Mouse (Mus musculus) lung, postnatal 0 days (tissue): Measurements from ENCODE around the gene Dcp1a. TPM values are rescaled to one million over a fixed set of nuclear protein-coding genes. Genes with fewer than 3 reads are reported as not detected.

ENCODE experiments used
- ATAC-seq: fragments of 200-750 bp; cut with Nextera tagmentation; 2 replicates; pipeline ENCODE4 v1.8.0; 2017; ENCODE audit warnings: moderate library complexity
- DNase-seq: peaks from one replicate; pipeline ENCODE4 v3.0.0-alpha.2; 2016; ENCODE audit warnings: low spot score
- H3K27ac ChIP-seq: fragments of 300-500 bp; sonication (generic); 2 replicates; pipeline ENCODE4 v1.5.1; 2014; ENCODE audit warnings: antibody characterized with exemption, mild to moderate bottlenecking, low read length, mixed read lengths
- H3K27me3 ChIP-seq: fragments of 300-500 bp; sonication (generic); replicated peaks from 2 replicates; pipeline ENCODE4 v1.6.1; 2014; ENCODE audit warnings: low read length, mixed read lengths; ENCODE audit not compliant: insufficient read depth
- H3K36me3 ChIP-seq: fragments of 300-500 bp; sonication (generic); 2 replicates; pipeline ENCODE4 v1.6.1; 2014; ENCODE audit warnings: low read length, mixed read lengths; ENCODE audit not compliant: insufficient read depth
- H3K4me1 ChIP-seq: fragments of 300-500 bp; sonication (generic); 2 replicates; pipeline ENCODE4 v1.6.1; 2014; ENCODE audit warnings: antibody characterized with exemption, low read depth, low read length, mixed read lengths; ENCODE audit not compliant: insufficient read depth
- H3K4me2 ChIP-seq: fragments of 300-500 bp; sonication (generic); replicated peaks from 2 replicates; pipeline ENCODE4 v1.6.1; 2014; ENCODE audit warnings: low read depth, mild to moderate bottlenecking, low read length, moderate library complexity, mixed read lengths
- H3K4me3 ChIP-seq: fragments of 300-500 bp; sonication (generic); 2 replicates; pipeline ENCODE4 v1.5.1; 2014; ENCODE audit warnings: low read depth, low read length
- H3K9ac ChIP-seq: fragments of 300-500 bp; sonication (generic); replicated peaks from 2 replicates; pipeline ENCODE4 v1.6.1; 2014; ENCODE audit warnings: low read depth, mild to moderate bottlenecking
- H3K9me3 ChIP-seq: fragments of 300-500 bp; sonication (generic); 2 replicates; pipeline ENCODE4 v1.6.1; 2016; ENCODE audit warnings: low read length, mixed read lengths
- CTCF ChIP-seq: IDR thresholded peaks from 2 replicates; pipeline ENCODE4 v1.5.1; 2016; ENCODE audit warnings: antibody characterized with exemption, mild to moderate bottlenecking
- EP300 ChIP-seq: IDR thresholded peaks from 2 replicates; pipeline ENCODE4 v1.6.1; 2016; ENCODE audit warnings: antibody characterized with exemption, mild to moderate bottlenecking, control low read depth
- WGBS: fragments of 180-500 bp; shearing (Covaris S2); extraction: QIAGEN DNeasy Blood & Tissue Kit; methylation state at CpG from one replicate; pipeline ENCODE4 v1.1.7; 2014; 5-methylcytosine and 5-hydroxymethylcytosine counted together
- polyA plus RNA-seq: library from polyadenylated mRNA; unstranded; fragments of >200 nt; fragmentation: Nextera tagmentation; extraction: Ambion mirVana; gene quantifications from 2 replicates; pipeline ENCODE4 v1.2.1, GENCODE M21; 2015

Gene Dcp1a
- polyA plus RNA-seq, 1 experiment from 2014 or later = 8.8 TPM

DNA sequence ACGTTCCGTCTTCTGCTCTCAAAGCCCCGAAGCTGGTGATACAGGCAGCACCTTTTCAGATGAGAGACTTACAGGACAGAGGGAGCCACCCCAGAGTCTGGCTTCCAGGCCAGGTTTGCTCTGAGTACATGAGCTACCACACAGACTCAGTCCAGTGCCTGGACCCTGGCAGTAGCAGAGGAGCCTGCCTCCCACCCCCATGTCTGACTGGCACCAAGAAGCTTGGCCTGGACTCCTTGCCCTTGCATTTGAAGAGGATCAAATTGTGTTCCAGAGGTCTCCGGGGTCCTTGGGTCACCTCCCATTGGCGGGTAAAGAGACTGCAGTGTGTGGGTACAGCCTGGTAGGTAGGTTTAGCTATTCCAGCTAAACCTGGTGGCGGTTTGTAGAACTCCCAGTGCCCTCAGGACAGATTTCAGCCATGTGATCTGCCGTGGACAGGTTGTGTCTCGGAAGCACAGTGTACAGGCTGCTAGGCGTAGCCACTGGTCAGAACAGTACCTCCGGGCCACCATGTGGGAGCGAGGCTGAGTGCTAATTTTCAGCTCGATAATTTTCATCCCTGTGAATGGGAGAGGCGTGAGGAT is 81.6 kb downstream of the Dcp1a start:
- Histone ChIP-seq H3K27ac (no peak overlapping the region), H3K27me3 (no peaks in the 10 kb centered on the region), H3K4me1 (no peaks in the 10 kb centered on the region), H3K9me3 (no peaks in the 10 kb centered on the region), H3K36me3 (peaks cover 19% of the 10 kb centered on the region; the same call in 1 of the 2 replicates), H3K4me2 (no peak overlapping the region), H3K4me3 (no peak overlapping the region), H3K9ac (no peak overlapping the region)
- 90% methylated on average over 13 of the region's 13 CpGs for WGBS
- ATAC-seq (no peak), DNase-seq (no peak)
- TF ChIP-seq EP300 = no peak
- no peak for TF ChIP-seq CTCF

DNA sequence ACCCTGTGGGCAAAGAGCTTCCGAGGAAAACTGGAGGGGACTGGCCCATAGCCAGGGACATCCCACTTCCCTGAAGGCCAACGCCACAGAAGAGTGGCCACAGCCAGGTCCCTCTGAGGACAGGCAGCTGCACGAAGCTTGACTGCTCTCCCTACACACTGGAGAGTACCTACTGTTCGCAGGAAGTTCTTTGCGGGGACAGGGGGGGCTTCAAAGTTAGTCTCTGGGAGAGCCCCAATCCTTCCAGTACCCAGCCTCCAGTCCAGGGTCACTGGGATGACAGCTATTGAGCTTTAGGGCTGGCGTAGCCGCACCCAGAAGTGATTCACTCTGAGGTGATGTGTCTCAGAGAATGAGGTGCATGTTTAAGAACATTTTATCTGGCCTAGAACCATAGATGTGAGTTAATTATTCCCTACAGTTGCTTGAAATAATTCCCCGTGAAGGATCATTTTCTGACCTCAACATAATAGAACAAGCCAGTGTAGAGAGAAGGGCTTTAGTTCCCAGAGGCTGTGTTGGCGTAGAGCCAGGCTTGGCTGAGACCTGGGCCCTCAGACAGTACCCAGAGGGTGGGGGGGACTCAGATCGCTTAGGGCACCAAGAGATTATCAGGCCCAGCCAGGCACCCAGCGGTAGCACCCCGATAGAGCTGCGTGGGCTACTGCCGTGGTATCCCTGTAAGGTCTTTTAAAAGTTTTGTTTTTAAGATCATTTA is 82.3 kb downstream of the Dcp1a start:
- ATAC-seq (peak; percentile 33), DNase-seq (peak; percentile 39)
- H3K27me3 ChIP-seq = no peaks in the 10 kb centered on the region
- H3K4me2 ChIP-seq = no peak overlapping the region
- no peak for TF ChIP-seq CTCF
- TF ChIP-seq EP300 = no peak
- H3K36me3 ChIP-seq = peaks cover 19% of the 10 kb centered on the region; the same call in 1 of the 2 replicates
- H3K9me3 ChIP-seq = no peaks in the 10 kb centered on the region
- no peak overlapping the region for H3K9ac ChIP-seq
- H3K27ac ChIP-seq = no peak overlapping the region; the same call in 1 of the 2 replicates
- 66% methylated on average over 14 of the region's 14 CpGs for WGBS
- no peaks in the 10 kb centered on the region for H3K4me1 ChIP-seq
- no peak overlapping the region for H3K4me3 ChIP-seq

DNA sequence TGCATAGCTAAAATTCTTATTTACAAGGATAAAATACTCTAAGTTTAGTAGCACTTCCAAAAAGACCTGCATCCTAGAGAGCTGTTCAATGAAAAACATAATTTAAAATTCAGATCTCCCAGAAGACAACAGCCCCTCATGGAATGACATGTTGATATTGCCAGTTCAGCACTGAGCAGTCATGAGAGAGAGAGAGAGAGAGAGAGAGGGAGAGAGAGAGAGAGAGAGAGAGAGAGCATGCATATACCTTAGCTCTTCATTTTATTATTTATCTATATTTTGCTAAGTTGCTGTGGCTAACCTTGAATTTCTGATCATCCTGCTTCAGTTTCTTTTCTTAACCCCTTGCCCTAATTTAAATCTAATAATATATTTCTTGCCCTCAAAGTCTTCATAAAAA is 83.0 kb downstream of the Dcp1a start:
- peaks cover 19% of the 10 kb centered on the region; the same call in 1 of the 2 replicates for H3K36me3 ChIP-seq
- H3K4me2 ChIP-seq = no peak overlapping the region
- ATAC-seq = no peak
- no peak overlapping the region for H3K27ac ChIP-seq
- H3K9ac ChIP-seq = no peak overlapping the region
- no peaks in the 10 kb centered on the region for H3K4me1 ChIP-seq
- H3K4me3 ChIP-seq = no peak overlapping the region
- no peak for DNase-seq
- no peaks in the 10 kb centered on the region for H3K9me3 ChIP-seq
- no peak for TF ChIP-seq CTCF
- no peak for TF ChIP-seq EP300
- H3K27me3 ChIP-seq = no peaks in the 10 kb centered on the region

DNA sequence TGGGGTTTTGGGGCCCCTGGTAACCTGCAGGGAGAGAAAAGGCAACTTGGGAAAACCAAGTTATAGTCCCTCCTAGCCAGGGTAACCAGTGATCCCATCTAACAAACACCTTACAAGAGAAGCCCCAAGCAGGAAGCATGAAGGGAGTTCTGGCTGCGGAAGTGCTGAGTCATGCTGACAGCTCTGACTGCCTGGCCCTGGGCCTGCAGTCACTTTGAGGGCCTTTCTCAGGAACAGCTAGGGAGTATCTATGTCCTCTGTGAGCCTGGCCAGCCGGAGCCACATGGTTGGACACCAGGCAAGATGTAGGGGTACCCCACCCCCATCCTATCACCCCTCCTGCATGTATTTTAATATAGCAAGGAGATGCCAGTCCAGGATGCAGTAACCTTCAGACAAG is 85.1 kb downstream of the Dcp1a start:
- no peak overlapping the region for H3K9ac ChIP-seq
- H3K9me3 ChIP-seq = no peaks in the 10 kb centered on the region
- DNase-seq (peak; percentile 57), ATAC-seq (peak; percentile 66)
- no peak for TF ChIP-seq EP300
- no peak for TF ChIP-seq CTCF
- H3K4me1 ChIP-seq = no peaks in the 10 kb centered on the region
- no peak overlapping the region for H3K27ac ChIP-seq
- no peaks in the 10 kb centered on the region for H3K27me3 ChIP-seq
- WGBS = 67% methylated on average over 2 of the region's 2 CpGs
- no peak overlapping the region for H3K4me3 ChIP-seq
- H3K4me2 ChIP-seq = no peak overlapping the region
- peaks cover 24% of the 10 kb centered on the region for H3K36me3 ChIP-seq

DNA sequence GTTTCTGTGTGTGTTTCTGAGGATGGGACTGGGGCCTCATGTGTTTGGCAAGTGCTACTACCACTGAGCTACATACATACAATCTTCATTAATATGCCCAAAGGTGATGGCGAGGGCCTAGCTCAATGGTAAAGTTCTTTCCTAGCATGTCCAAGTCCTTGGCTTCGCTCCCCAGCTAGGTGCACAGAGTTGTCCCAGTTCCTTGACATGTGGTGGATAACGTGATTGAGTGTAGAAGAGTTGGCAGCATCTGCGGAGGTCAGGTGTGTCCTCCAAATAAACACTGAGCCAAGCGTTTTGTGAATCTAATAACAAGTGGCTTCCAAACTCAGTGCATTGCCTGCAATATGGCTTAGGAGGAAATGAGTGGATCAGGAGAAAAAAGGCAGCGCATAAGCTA is 87.0 kb downstream of the Dcp1a start:
- H3K4me3 ChIP-seq = no peak overlapping the region
- 86% methylated on average over 6 of the region's 6 CpGs for WGBS
- no peaks in the 10 kb centered on the region for H3K4me1 ChIP-seq
- ATAC-seq (no peak), DNase-seq (no peak)
- no peaks in the 10 kb centered on the region for H3K9me3 ChIP-seq
- no peak overlapping the region for H3K4me2 ChIP-seq
- TF ChIP-seq EP300 (no peak), CTCF (no peak)
- H3K27ac ChIP-seq = no peak overlapping the region
- H3K27me3 ChIP-seq = no peaks in the 10 kb centered on the region
- peaks cover 19% of the 10 kb centered on the region for H3K36me3 ChIP-seq
- H3K9ac ChIP-seq = no peak overlapping the region

DNA sequence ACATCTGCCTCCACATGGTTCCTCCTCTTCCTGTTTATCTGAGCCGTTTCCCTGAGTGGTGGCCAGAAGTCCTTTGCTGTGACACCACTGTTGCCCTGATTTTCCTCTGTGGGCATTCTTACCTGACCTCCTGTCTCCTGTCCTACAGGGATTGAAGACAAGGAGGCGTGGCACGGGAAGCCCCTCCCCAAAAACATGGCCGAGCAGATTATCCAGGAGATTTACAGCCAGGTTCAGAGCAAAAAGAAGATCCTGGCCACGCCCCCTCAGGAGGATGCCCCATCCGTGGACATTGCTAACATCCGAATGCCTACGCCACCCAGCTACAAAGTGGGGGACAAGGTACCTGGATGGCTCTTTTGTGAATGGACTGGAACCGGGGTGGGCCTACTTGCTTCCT is 88.7 kb downstream of the Dcp1a start:
- Histone ChIP-seq H3K27me3 (no peaks in the 10 kb centered on the region), H3K4me2 (no peak overlapping the region), H3K9ac (no peak overlapping the region), H3K9me3 (no peaks in the 10 kb centered on the region), H3K4me1 (no peaks in the 10 kb centered on the region), H3K36me3 (peaks cover 22% of the 10 kb centered on the region), H3K27ac (no peak overlapping the region), H3K4me3 (no peak overlapping the region)
- no peak for DNase-seq
- TF ChIP-seq EP300 (no peak), CTCF (no peak)
- no peak for ATAC-seq
- WGBS = 81% methylated on average over 9 of the region's 9 CpGs
